Mouse (Mus musculus) Patski (cell line): Measurements from ENCODE around the gene Ncan. TPM values are rescaled to one million over a fixed set of nuclear protein-coding genes. Genes with fewer than 3 reads are reported as not detected.
"Not testable (repeated sequence)": the region's sequence is repeated elsewhere in the genome, so short reads cannot be mapped to it uniquely, and the experiment has no call there.

ENCODE experiments used
- ATAC-seq: fragments of 100-300 bp; one replicate; pipeline ENCODE4 v1.8.0; 2021
- CTCF ChIA-PET: fragments of 350-600 bp; sonication (Branson Sonifier 250); formaldehyde crosslinking; loops from one replicate; lab custom pipeline; 2022; ENCODE audit warnings: inconsistent platforms; lab: Charles Lee
- POLR2A ChIA-PET: fragments of 350-600 bp; sonication (Branson Sonifier 250); formaldehyde crosslinking; loops from one replicate; lab custom pipeline; 2022; ENCODE audit warnings: antibody characterized with exemption, inconsistent platforms; lab: Charles Lee
- DNase-seq: peaks from one replicate; pipeline ENCODE4 v3.0.0-alpha.2; 2011; ENCODE audit warnings: low read depth, low spot score
- H3K27me3 ChIP-seq: fragments of 371-371 bp; one replicate; pipeline ENCODE4 v1.5.1; 2021
- CTCF ChIP-seq: fragments of 100-300 bp; IDR thresholded peaks from one replicate; pipeline ENCODE4 v1.5.1; 2021
- in situ Hi-C: fragments of 300-500 bp; cut with MboI; formaldehyde crosslinking; loops from 3 replicates; pipeline ENCODE4 v1.11.1; 2018; ENCODE audit warnings: low pct_unique_long_range_greater_than_20kb, mixed read lengths
- polyA plus RNA-seq: library from polyadenylated mRNA; unstranded; gene quantifications from one replicate; pipeline ENCODE4 v1.2.3, GENCODE M21; 2021

Gene Ncan
- polyA plus RNA-seq, 1 experiment from 2014 or later, result 0.01 TPM

- in situ Hi-C loops, result no loop called here
- no peak for ATAC-seq
- peaks cover 10% of the 10 kb centered on the region for H3K27me3 ChIP-seq
These were observed 36.2 kb downstream of the Ncan start for GRCm38 (mm10) chr8:70084191-70085065.

GRCm38 (mm10) chr8:70083285-70083684, 37.4 kb downstream of the Ncan start, which contains the start of gene Hapln4:
Gene Hapln4, plus strand, starts transcription at chr8:70083457.
- ATAC-seq, result no peak
- no peak for TF ChIP-seq CTCF
- DNase-seq, result no peak

More at GRCm38 (mm10) chr8:70084191-70085065, 36.2 kb downstream of the Ncan start:
- no peak for DNase-seq
- POLR2A ChIA-PET, result no interaction called here
- CTCF ChIA-PET, result interaction anchor here (0.8 kb wide), 1 partner anchor 13 kb away, joined by 3 read pairs; no protein-coding TSS in a partner anchor
- no peak for TF ChIP-seq CTCF

GRCm38 (mm10) chr8:70081976-70082375, 38.7 kb downstream of the Ncan start:
- in situ Hi-C loops, result no loop called here
- peaks cover 4% of the 10 kb centered on the region for H3K27me3 ChIP-seq
- CTCF ChIA-PET, result no interaction called here

More at GRCm38 (mm10) chr8:70083285-70083684, 37.4 kb downstream of the Ncan start, which contains the start of gene Hapln4:
- ChIA-PET CTCF (no interaction called here), POLR2A (interaction anchor here (0.7 to 1.4 kb wide), 3 partner anchors 11 to 13 kb away, joined by 3 to 4 read pairs (median 3); partner anchors contain the start of gene Tm6sf2)
- in situ Hi-C loops, result no loop called here
- H3K27me3 ChIP-seq, result peaks cover 8% of the 10 kb centered on the region

GRCm38 (mm10) chr8:70073682-70074081, 47.0 kb downstream of the Ncan start:
- ATAC-seq (no peak), DNase-seq (no peak)
- POLR2A ChIA-PET, result no interaction called here
- in situ Hi-C loops, result no loop called here
- no peaks in the 10 kb centered on the region for H3K27me3 ChIP-seq
- TF ChIP-seq CTCF, result no peak
- CTCF ChIA-PET, result no interaction called here

More at GRCm38 (mm10) chr8:70081976-70082375, 38.7 kb downstream of the Ncan start:
- POLR2A ChIA-PET, result no interaction called here
- no peak for TF ChIP-seq CTCF
- DNase-seq, result no peak
- ATAC-seq, result no peak

- CTCF ChIA-PET, result no interaction called here
- H3K27me3 ChIP-seq, result no peaks in the 10 kb centered on the region
These were observed 47.6 kb downstream of the Ncan start for GRCm38 (mm10) chr8:70073120-70073519.

GRCm38 (mm10) chr8:70072441-70073069, 48.1 kb downstream of the Ncan start, which contains the start of gene Tm6sf2:
Gene Tm6sf2, plus strand, starts transcription at chr8:70072924.
- POLR2A ChIA-PET, result interaction anchor here (0.5 kb wide), 1 partner anchor 11 kb away, joined by 3 read pairs; the partner anchor contains the start of gene Hapln4
- in situ Hi-C loops, result no loop called here
- H3K27me3 ChIP-seq, result no peaks in the 10 kb centered on the region
- no peak for DNase-seq
- ATAC-seq, result no peak
- TF ChIP-seq CTCF, result no peak
- CTCF ChIA-PET, result no interaction called here

More at GRCm38 (mm10) chr8:70073120-70073519, 47.6 kb downstream of the Ncan start:
- in situ Hi-C loops, result no loop called here
- DNase-seq (no peak), ATAC-seq (no peak)
- POLR2A ChIA-PET, result no interaction called here
- TF ChIP-seq CTCF, result no peak

- H3K27me3 ChIP-seq, result no peaks in the 10 kb centered on the region
- in situ Hi-C loops, result no loop called here
- DNase-seq (no peak), ATAC-seq (no peak)
- no peak for TF ChIP-seq CTCF
- ChIA-PET CTCF (interaction anchor here (1.1 kb wide), 1 partner anchor 13 kb away, joined by 3 read pairs; no protein-coding TSS in a partner anchor), POLR2A (no interaction called here)
These were observed 48.7 kb downstream of the Ncan start for GRCm38 (mm10) chr8:70071836-70072440.

- ChIA-PET POLR2A (no interaction called here), CTCF (no interaction called here)
- no peaks in the 10 kb centered on the region for H3K27me3 ChIP-seq
- no peak for TF ChIP-seq CTCF
- no peak for DNase-seq
- in situ Hi-C loops, result no loop called here
- ATAC-seq, result no peak
These were observed 63.0 kb downstream of the Ncan start for GRCm38 (mm10) chr8:70057721-70058120.

- H3K27me3 ChIP-seq, ATAC-seq, in situ Hi-C loops, DNase-seq, CTCF ChIA-PET: not testable (repeated sequence)
- POLR2A ChIA-PET, result interaction anchor here (0.6 to 0.7 kb wide), 3 partner anchors 8 to 177 kb away, joined by 3 to 4 read pairs (median 3); no protein-coding TSS in a partner anchor
These were observed 70.2 kb downstream of the Ncan start for GRCm38 (mm10) chr8:70050434-70050833.

- ATAC-seq, result no peak
- DNase-seq, result no peak
- in situ Hi-C loops, result no loop called here
- CTCF ChIA-PET, result interaction anchor here (0.8 kb wide), 1 partner anchor 9 kb away, joined by 3 read pairs; no protein-coding TSS in a partner anchor
- POLR2A ChIA-PET, result no interaction called here
- TF ChIP-seq CTCF, result no peak
- H3K27me3 ChIP-seq, result no peaks in the 10 kb centered on the region
These were observed 71.0 kb downstream of the Ncan start for GRCm38 (mm10) chr8:70049662-70050061.
